26 mouse cellular contexts compared by ENCODE assay signal in the genomic region with DNA sequence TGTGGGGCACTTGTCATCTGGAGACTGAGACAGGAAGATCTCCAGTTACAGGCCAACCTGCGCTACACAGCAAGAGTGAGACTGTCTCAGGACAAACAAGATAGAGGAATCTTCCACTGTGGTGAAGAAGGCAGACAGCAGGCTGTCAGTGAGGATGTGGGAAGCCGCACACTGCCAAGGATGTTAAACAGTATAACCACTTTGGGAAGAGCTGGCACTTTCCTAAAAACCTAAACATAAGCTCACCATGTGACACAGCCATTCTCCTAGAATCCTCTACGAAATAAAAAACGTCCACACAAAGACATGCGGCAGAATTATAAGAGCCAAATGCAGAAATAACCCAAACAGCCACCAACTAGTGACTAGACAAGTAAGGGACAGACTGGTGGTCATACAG. TPM values are rescaled to one million over a fixed set of nuclear protein-coding genes. Genes with fewer than 3 reads are reported as not detected.
DNase-seq lines count a peak whose midpoint lies in the region; ATAC-seq and TF ChIP-seq lines count a peak whose summit lies in the region.
"Had no signal": no experiment of that assay in that cellular context is flagged by ENCODE, and none has a peak within 500 bp of the region (broad histone marks: within the 10 kb centered on the region; RNA-seq: fewer than 3 reads in every experiment).

No protein-coding gene starts in this region.

- WGBS in liver, embryonic 12.5 days (ENCODE audit: insufficient replicate concordance), result 81% methylated on average over 5 of the region's 5 CpGs
- 89% methylated on average over 5 of the region's 5 CpGs for WGBS in liver, embryonic 11.5 days
- 85% methylated on average over 5 of the region's 5 CpGs for WGBS in liver, postnatal 0 days (ENCODE audit: insufficient replicate concordance)
- WGBS in forebrain, embryonic 10.5 days, result 92% methylated on average over 5 of the region's 5 CpGs

- no peak overlapping the region for H3K4me3 ChIP-seq in liver, embryonic 12.5 days
- H3K4me3 ChIP-seq in liver, embryonic 11.5 days (ENCODE audit: low read depth, low read length), result no peak overlapping the region
- H3K4me3 ChIP-seq in liver, postnatal 0 days (ENCODE audit: low read depth, low read length), result no peak overlapping the region
- H3K4me3 ChIP-seq in forebrain, embryonic 10.5 days, result no peak overlapping the region
- H3K4me3 ChIP-seq: forebrain, embryonic 15.5 days; hindbrain, embryonic 10.5 days; hindbrain, embryonic 15.5 days; stomach, embryonic 15.5 days had no signal

- peak; percentile 91 for ATAC-seq in frontal cortex, adult (ENCODE audit: low TSS enrichment)
- ATAC-seq in liver, embryonic 12.5 days, result no peak
- ATAC-seq in liver, embryonic 11.5 days (replicated peaks; ENCODE audit: low FRiP score), result no peak
- no peak for ATAC-seq in liver, postnatal 0 days
- ATAC-seq: activated CD4-positive, CD25-positive, alpha-beta regulatory T cell, adult 4 months; forebrain, embryonic 15.5 days; midbrain, embryonic 16.5 days had no signal

- no peak for TF ChIP-seq EP300 in liver, postnatal 0 days (IDR thresholded peaks at IDR 0.05; ENCODE audit: low read depth)

- H3K9me3 ChIP-seq in liver, embryonic 12.5 days (replicated peaks), result no peaks in the 10 kb centered on the region
- no peaks in the 10 kb centered on the region for H3K9me3 ChIP-seq in liver, embryonic 11.5 days (ENCODE audit: control insufficient read depth, low read length)
- no peaks in the 10 kb centered on the region for H3K9me3 ChIP-seq in liver, postnatal 0 days (ENCODE audit: low read length)
- H3K9me3 ChIP-seq in forebrain, embryonic 10.5 days, result no peaks in the 10 kb centered on the region
- H3K9me3 ChIP-seq: forebrain, embryonic 15.5 days; hindbrain, embryonic 10.5 days; hindbrain, embryonic 15.5 days; stomach, embryonic 15.5 days had no signal

- H3K4me1 ChIP-seq in liver, embryonic 12.5 days, result peaks cover 99% of the 10 kb centered on the region
- H3K4me1 ChIP-seq in liver, embryonic 11.5 days (replicated peaks; ENCODE audit: control insufficient read depth, insufficient read depth, low read length), result peaks cover 28% of the 10 kb centered on the region
- H3K4me1 ChIP-seq in liver, postnatal 0 days (ENCODE audit: insufficient read depth), result peaks cover 41% of the 10 kb centered on the region
- peaks cover 6% of the 10 kb centered on the region for H3K4me1 ChIP-seq in forebrain, embryonic 10.5 days

- H3K9ac ChIP-seq in liver, embryonic 12.5 days, result no peak overlapping the region
- no peak overlapping the region for H3K9ac ChIP-seq in liver, embryonic 11.5 days (ENCODE audit: low read depth, low read length)
- no peak overlapping the region for H3K9ac ChIP-seq in liver, postnatal 0 days (replicated peaks)
- H3K9ac ChIP-seq: forebrain, embryonic 15.5 days; hindbrain, embryonic 15.5 days; lung, embryonic 14.5 days; stomach, embryonic 15.5 days had no signal

- no peaks in the 10 kb centered on the region for H3K27me3 ChIP-seq in liver, embryonic 12.5 days (replicated peaks)
- H3K27me3 ChIP-seq in liver, embryonic 11.5 days (replicated peaks; ENCODE audit: control insufficient read depth, insufficient read depth, low read length), result no peaks in the 10 kb centered on the region
- no peaks in the 10 kb centered on the region for H3K27me3 ChIP-seq in liver, postnatal 0 days (ENCODE audit: insufficient read depth, low read length)
- H3K27me3 ChIP-seq in forebrain, embryonic 10.5 days (ENCODE audit: poor library complexity, severe bottlenecking), result no peaks in the 10 kb centered on the region
- H3K27me3 ChIP-seq: CH12.LX; forebrain, embryonic 15.5 days; hindbrain, embryonic 15.5 days; stomach, embryonic 15.5 days had no signal

- DNase-seq in frontal cortex, postnatal 25 days (ENCODE audit: low spot score in 2 of 2), result no peak
- no peak for DNase-seq in liver, embryonic 11.5 days (ENCODE audit: low spot score)
- DNase-seq in brain, adult 2 months (ENCODE audit: low read depth, low spot score), result peak; percentile 70
- DNase-seq in liver, postnatal 0 days, result no peak
- DNase-seq in forebrain, embryonic 10.5 days (ENCODE audit: extremely low spot score, low spot score), result no peak
- no peak for DNase-seq in cerebellum, postnatal 14 days
- DNase-seq: adrenal gland, adult 2 months; adrenal gland, postnatal 36 days; gastrocnemius, postnatal 10 days; heart, postnatal 14 days; kidney, adult 8-10 months; kidney, postnatal 10 days; lung, embryonic 14.5 days; lung, postnatal 14 days; right cerebral cortex, postnatal 14 days; thymus, postnatal 14 days had no signal

- peak overlapping the region; percentile 41; the same call in 1 of the 2 replicates for H3K4me2 ChIP-seq in liver, embryonic 12.5 days
- H3K4me2 ChIP-seq in liver, embryonic 11.5 days, result no peak overlapping the region
- no peak overlapping the region for H3K4me2 ChIP-seq in liver, postnatal 0 days (ENCODE audit: low read depth, low read length)
- H3K4me2 ChIP-seq: forebrain, embryonic 15.5 days; hindbrain, embryonic 15.5 days; lung, embryonic 14.5 days; midbrain, embryonic 11.5 days; stomach, embryonic 15.5 days had no signal

- H3K27ac ChIP-seq in liver, embryonic 12.5 days, result peak overlapping the region; percentile 75
- no peak overlapping the region for H3K27ac ChIP-seq in liver, embryonic 11.5 days (ENCODE audit: low read depth, low read length)
- peak overlapping the region; percentile 6; the same call in 1 of the 2 replicates for H3K27ac ChIP-seq in liver, postnatal 0 days (ENCODE audit: low read depth)
- no peak overlapping the region for H3K27ac ChIP-seq in forebrain, embryonic 10.5 days
- H3K27ac ChIP-seq: forebrain, embryonic 15.5 days; hindbrain, embryonic 10.5 days; hindbrain, embryonic 15.5 days; stomach, embryonic 15.5 days had no signal

- H3K36me3 ChIP-seq in liver, embryonic 12.5 days, result peaks cover 28% of the 10 kb centered on the region; the same call in 1 of the 2 replicates
- no peaks in the 10 kb centered on the region for H3K36me3 ChIP-seq in liver, embryonic 11.5 days (ENCODE audit: control insufficient read depth, insufficient read depth, low read length)
- peaks cover 5% of the 10 kb centered on the region; the same call in 1 of the 2 replicates for H3K36me3 ChIP-seq in liver, postnatal 0 days (replicated peaks; ENCODE audit: insufficient read depth, low read length)
- H3K36me3 ChIP-seq in forebrain, embryonic 10.5 days (replicated peaks), result peaks cover 12% of the 10 kb centered on the region; the same call in 1 of the 2 replicates
- H3K36me3 ChIP-seq: forebrain, embryonic 15.5 days; hindbrain, embryonic 15.5 days; stomach, embryonic 15.5 days had no signal

- TF ChIP-seq CTCF in liver, postnatal 0 days (IDR thresholded peaks at IDR 0.05; ENCODE audit: low read depth), result no peak

RNA-seq across cellular contexts. Expression of gene Trappc10, which starts 6.1 kb away (rescaled TPM):
- polyA plus RNA-seq in liver, embryonic 12.5 days (2016; fragmentation: Nextera tagmentation; extraction: Ambion mirVana), result 21.9 and 24.5 TPM in 2 replicates
- polyA plus RNA-seq in liver, embryonic 11.5 days (2014; fragmentation: Nextera tagmentation; extraction: Ambion mirVana), result 13.3 and 14.3 TPM in 2 replicates
- 13.9 and 14.7 TPM in 2 replicates for polyA plus RNA-seq in liver, postnatal 0 days (2015; fragmentation: Nextera tagmentation; extraction: Ambion mirVana)
- polyA plus RNA-seq in forebrain, embryonic 10.5 days (2016; fragmentation: Nextera tagmentation; extraction: Ambion mirVana), result 8.1 and 9.7 TPM in 2 replicates

RNA-seq across cellular contexts. Expression of gene Pwp2, which starts 53.3 kb away (rescaled TPM):
- polyA plus RNA-seq in liver, embryonic 12.5 days (2016; fragmentation: Nextera tagmentation; extraction: Ambion mirVana), result 23.9 and 25.5 TPM in 2 replicates
- polyA plus RNA-seq in liver, embryonic 11.5 days (2014; fragmentation: Nextera tagmentation; extraction: Ambion mirVana), result 30.8 and 35.0 TPM in 2 replicates
- polyA plus RNA-seq in liver, postnatal 0 days (2015; fragmentation: Nextera tagmentation; extraction: Ambion mirVana), result 5.3 and 6.1 TPM in 2 replicates
- polyA plus RNA-seq in forebrain, embryonic 10.5 days (2016; fragmentation: Nextera tagmentation; extraction: Ambion mirVana), result 34.7 and 35.8 TPM in 2 replicates

Comparison
In these comparisons a context has a peak if more than half of its experiments do, and no peak if none do; other contexts are left out.
1. H3K27ac ChIP-seq: peak in liver, embryonic 12.5 days (single experiment) and liver, postnatal 0 days (single experiment); none in liver, embryonic 11.5 days (single experiment) and forebrain, embryonic 10.5 days (single experiment).